Mouse (Mus musculus) hindbrain, embryonic 12.5 days (tissue): Measurements from ENCODE around the gene Ube2z. TPM values are rescaled to one million over a fixed set of nuclear protein-coding genes. Genes with fewer than 3 reads are reported as not detected.

Experiments
- ATAC-seq: fragments of 200-750 bp; cut with Nextera tagmentation; 2 replicates; pipeline ENCODE4 v1.8.0; 2017; ENCODE audit warnings: moderate TSS enrichment; ENCODE audit not compliant: low FRiP score
- H3K27ac ChIP-seq: fragments of 300-500 bp; sonication (generic); 2 replicates; pipeline ENCODE4 v1.5.1; 2016; ENCODE audit warnings: mild to moderate bottlenecking
- H3K27me3 ChIP-seq: fragments of 300-500 bp; sonication (generic); 2 replicates; pipeline ENCODE4 v1.6.1; 2016; ENCODE audit warnings: mild to moderate bottlenecking
- H3K36me3 ChIP-seq: fragments of 300-500 bp; sonication (generic); 2 replicates; pipeline ENCODE4 v1.6.1; 2016; ENCODE audit warnings: mild to moderate bottlenecking
- H3K4me1 ChIP-seq: fragments of 300-500 bp; sonication (generic); 2 replicates; pipeline ENCODE4 v1.6.1; 2016
- H3K4me2 ChIP-seq: fragments of 300-500 bp; sonication (generic); replicated peaks from 2 replicates; pipeline ENCODE4 v1.6.1; 2016; ENCODE audit warnings: mild to moderate bottlenecking
- H3K4me3 ChIP-seq: fragments of 300-500 bp; sonication (generic); 2 replicates; pipeline ENCODE4 v1.5.1; 2016; ENCODE audit warnings: mild to moderate bottlenecking
- H3K9ac ChIP-seq: fragments of 300-500 bp; sonication (generic); 2 replicates; pipeline ENCODE4 v1.6.1; 2016; ENCODE audit warnings: mild to moderate bottlenecking, moderate library complexity
- H3K9me3 ChIP-seq: fragments of 300-500 bp; sonication (generic); replicated peaks from 2 replicates; pipeline ENCODE4 v1.6.1; 2016; ENCODE audit warnings: mild to moderate bottlenecking
- WGBS: fragments of 180-500 bp; shearing (Covaris S2); methylation state at CpG from one replicate; pipeline ENCODE4 v1.1.7; 2016; 5-methylcytosine and 5-hydroxymethylcytosine counted together
- polyA plus RNA-seq: library from polyadenylated mRNA; unstranded; fragments of >200 nt; fragmentation: Nextera tagmentation; extraction: Ambion mirVana; gene quantifications from 2 replicates; pipeline ENCODE4 v1.2.1, GENCODE M21; 2016

Ube2z gene
- polyA plus RNA-seq, 1 experiment from 2014 or later: 43.4 TPM

DNA sequence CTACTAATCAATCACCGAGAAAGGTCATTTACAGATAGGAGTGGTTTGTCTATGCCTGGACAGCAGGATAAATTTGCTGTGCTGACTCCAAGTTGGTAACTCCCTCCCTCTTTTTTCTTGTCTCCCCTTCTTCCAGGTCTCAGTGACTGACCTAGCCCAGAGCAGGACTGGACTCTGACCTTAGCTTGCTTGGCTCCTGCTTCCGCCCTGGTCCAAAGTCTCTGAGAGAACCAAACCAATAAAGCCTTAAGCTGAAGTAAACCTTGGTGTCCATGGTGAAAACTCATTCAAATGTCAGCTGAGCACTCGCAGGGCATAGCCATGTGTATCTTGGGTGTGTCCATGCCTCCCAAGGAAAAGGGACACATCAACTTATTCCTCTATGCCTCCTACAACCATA is 34.6 kb downstream of the Ube2z start:
- no peak overlapping the region for H3K4me2 ChIP-seq
- H3K27ac ChIP-seq: no peak overlapping the region
- no peak overlapping the region for H3K4me3 ChIP-seq
- WGBS: 90% methylated on average over 3 of the region's 3 CpGs
- no peaks in the 10 kb centered on the region for H3K36me3 ChIP-seq
- peaks cover 9% of the 10 kb centered on the region for H3K4me1 ChIP-seq
- ATAC-seq: no peak
- peaks cover 17% of the 10 kb centered on the region for H3K27me3 ChIP-seq
- no peaks in the 10 kb centered on the region for H3K9me3 ChIP-seq
- no peak overlapping the region for H3K9ac ChIP-seq

DNA sequence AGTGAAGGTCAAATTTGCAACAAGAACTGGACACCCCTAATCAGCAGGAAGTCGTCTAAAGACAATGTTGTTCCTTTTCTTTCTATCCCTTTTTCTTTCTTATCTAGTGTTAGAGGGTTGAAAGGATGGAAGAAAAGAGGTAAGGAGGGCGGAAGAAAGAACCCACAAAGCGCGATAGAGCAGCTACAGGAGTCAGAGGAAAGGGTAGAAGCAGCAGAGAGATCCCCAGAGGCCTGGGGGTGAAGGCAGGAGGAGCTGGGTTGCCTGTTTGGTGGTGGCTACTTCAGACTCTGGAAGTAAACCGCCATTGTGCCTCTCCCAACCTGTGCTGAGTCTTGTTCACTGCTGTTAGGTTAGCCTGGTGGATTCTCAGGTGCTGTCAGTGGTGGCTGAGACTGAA is 37.1 kb downstream of the Ube2z start:
- Histone ChIP-seq H3K27ac (no peak overlapping the region), H3K4me1 (no peaks in the 10 kb centered on the region), H3K4me3 (no peak overlapping the region), H3K4me2 (no peak overlapping the region), H3K9me3 (no peaks in the 10 kb centered on the region), H3K36me3 (no peaks in the 10 kb centered on the region), H3K27me3 (peaks cover 21% of the 10 kb centered on the region), H3K9ac (no peak overlapping the region)
- 54% methylated on average over 5 of the region's 5 CpGs for WGBS
- no peak for ATAC-seq

DNA sequence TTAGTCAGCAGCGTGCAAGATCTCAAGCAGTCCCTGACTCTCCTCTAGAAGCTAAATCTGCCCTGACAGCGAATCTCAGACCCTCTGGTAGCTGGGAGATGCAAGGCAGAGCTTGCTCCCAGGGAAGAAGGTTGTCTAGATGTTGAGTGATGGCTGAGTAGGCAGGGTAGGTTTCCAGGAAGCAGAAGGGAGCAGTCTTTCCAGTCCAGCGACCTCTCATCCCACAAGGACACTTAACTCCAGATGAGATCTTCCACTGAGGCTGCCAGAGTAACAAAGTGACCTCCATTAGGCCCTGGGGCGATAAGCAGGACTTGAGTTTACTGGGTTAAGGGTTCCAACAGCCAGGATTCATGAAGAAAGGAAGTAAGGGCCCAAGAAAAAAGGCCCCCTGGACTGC is 44.6 kb downstream of the Ube2z start:
- H3K27ac ChIP-seq: no peak overlapping the region
- H3K27me3 ChIP-seq: peaks cover 4% of the 10 kb centered on the region
- no peaks in the 10 kb centered on the region for H3K4me1 ChIP-seq
- H3K36me3 ChIP-seq: no peaks in the 10 kb centered on the region
- H3K9me3 ChIP-seq: no peaks in the 10 kb centered on the region
- no peak overlapping the region for H3K4me3 ChIP-seq
- no peak overlapping the region for H3K4me2 ChIP-seq
- no peak for ATAC-seq
- H3K9ac ChIP-seq: no peak overlapping the region
- WGBS: 69% methylated on average over 4 of the region's 4 CpGs

DNA sequence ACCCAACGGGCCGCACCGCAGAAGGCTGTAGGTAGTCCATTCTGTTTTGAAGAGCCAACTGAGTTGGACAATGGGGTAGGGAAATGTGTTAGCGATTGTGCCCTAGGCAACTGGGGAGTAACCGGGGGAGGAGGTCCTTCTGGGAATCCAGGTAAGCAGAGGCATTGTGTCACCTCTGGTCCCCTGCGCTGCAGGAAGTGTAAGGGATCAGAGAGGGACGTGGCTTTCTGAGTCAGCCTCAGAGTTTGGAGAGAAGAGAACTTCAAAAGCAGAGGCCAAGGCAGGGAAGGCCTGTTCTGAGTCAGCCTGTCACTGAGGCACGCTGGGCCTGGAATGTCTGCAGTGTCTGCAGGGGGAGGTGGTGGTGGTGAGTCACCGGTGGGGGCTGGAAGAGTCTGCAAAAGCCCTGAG is 47.2 kb downstream of the Ube2z start:
- H3K9ac ChIP-seq: no peak overlapping the region
- WGBS: 10% methylated on average over 9 of the region's 9 CpGs
- H3K27me3 ChIP-seq: no peaks in the 10 kb centered on the region; the same call in 1 of the 2 replicates
- no peaks in the 10 kb centered on the region for H3K9me3 ChIP-seq
- H3K36me3 ChIP-seq: no peaks in the 10 kb centered on the region
- H3K4me1 ChIP-seq: 0 out of 2 replicates have a peak, but pooled peaks cover under 1% of the 10 kb centered on the region
- ATAC-seq: no peak
- no peak overlapping the region for H3K27ac ChIP-seq
- H3K4me2 ChIP-seq: no peak overlapping the region
- no peak overlapping the region for H3K4me3 ChIP-seq

DNA sequence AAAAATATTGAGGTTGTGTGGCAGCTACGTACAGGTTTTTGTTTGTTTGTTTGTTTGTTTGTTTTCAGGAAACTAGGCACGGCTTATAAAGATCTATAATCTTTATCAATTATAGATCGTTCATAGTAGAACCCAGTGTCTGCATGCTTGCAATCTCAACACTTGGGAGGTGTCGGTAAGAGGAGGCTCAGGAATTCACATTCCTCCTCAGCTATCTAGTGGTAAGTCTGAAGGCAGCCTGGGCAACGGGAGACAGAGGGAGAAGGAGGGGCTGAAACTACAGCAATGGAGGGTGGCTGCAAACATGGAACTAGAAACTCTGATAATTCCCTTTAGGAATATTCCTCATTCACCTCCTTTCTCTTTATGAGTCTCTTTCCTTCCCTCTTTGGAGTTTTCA is 49.8 kb downstream of the Ube2z start:
- Histone ChIP-seq H3K4me3 (no peak overlapping the region), H3K4me1 (0 out of 2 replicates have a peak, but pooled peaks cover 4% of the 10 kb centered on the region), H3K9me3 (no peaks in the 10 kb centered on the region), H3K27me3 (no peaks in the 10 kb centered on the region; the same call in 1 of the 2 replicates), H3K9ac (no peak overlapping the region), H3K27ac (no peak overlapping the region), H3K4me2 (no peak overlapping the region), H3K36me3 (no peaks in the 10 kb centered on the region)
- ATAC-seq: no peak
- WGBS: 48% methylated on average over 5 of the region's 5 CpGs

DNA sequence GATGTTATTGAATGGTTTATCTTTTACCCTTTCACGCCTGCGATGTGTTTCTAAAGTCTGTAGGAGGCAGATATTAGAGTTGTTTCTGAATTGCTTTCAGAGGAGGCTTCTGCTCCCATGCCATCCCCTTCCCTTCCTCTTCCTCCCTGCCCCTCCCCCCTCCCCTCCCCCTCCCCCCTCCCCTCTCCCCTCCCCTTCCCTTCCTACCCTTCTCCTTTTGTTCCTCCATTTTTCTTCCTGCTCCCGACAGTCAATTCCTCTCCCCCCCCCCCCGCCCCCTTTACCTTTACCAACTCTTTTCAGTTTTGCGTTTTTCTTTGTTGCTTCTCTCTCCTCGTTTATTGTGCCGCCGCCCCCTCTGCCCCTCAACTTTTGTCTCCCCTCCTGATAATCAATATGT is 53.2 kb downstream of the Ube2z start:
- Histone ChIP-seq H3K9me3 (no peaks in the 10 kb centered on the region), H3K4me3 (no peak overlapping the region), H3K9ac (no peak overlapping the region), H3K4me1 (0 out of 2 replicates have a peak, but pooled peaks cover 4% of the 10 kb centered on the region), H3K27ac (no peak overlapping the region), H3K36me3 (no peaks in the 10 kb centered on the region), H3K27me3 (no peaks in the 10 kb centered on the region; the same call in 1 of the 2 replicates), H3K4me2 (peak overlapping the region; percentile 39)
- 1% methylated on average over 5 of the region's 8 CpGs for WGBS
- ATAC-seq: no peak

DNA sequence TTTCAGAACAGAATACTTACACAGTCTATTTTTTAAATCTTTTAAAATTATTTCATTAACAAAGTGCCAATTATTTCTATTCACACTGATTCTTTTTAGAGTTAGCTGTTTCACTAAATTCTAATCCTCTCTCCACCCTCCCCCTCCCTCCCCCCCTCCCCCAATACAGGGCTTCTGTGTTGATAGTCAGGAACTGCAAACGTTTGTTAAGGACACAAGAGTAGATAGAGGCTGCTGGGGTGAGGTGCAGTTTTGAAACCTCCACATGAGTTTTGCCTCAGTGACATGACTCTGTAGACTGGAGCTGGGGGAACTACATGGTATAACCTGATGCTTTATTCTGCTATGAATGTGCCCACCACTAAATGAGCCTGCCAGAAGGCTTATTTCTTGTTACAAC is 56.4 kb downstream of the Ube2z start:
- no peak overlapping the region for H3K4me3 ChIP-seq
- no peak for ATAC-seq
- H3K9me3 ChIP-seq: no peaks in the 10 kb centered on the region
- H3K27ac ChIP-seq: no peak overlapping the region
- no peak overlapping the region for H3K4me2 ChIP-seq
- 0 out of 2 replicates have a peak, but pooled peaks cover 4% of the 10 kb centered on the region for H3K4me1 ChIP-seq
- H3K27me3 ChIP-seq: no peaks in the 10 kb centered on the region
- H3K9ac ChIP-seq: no peak overlapping the region
- 0% methylated on average over 1 of the region's 1 CpGs for WGBS
- no peaks in the 10 kb centered on the region for H3K36me3 ChIP-seq

DNA sequence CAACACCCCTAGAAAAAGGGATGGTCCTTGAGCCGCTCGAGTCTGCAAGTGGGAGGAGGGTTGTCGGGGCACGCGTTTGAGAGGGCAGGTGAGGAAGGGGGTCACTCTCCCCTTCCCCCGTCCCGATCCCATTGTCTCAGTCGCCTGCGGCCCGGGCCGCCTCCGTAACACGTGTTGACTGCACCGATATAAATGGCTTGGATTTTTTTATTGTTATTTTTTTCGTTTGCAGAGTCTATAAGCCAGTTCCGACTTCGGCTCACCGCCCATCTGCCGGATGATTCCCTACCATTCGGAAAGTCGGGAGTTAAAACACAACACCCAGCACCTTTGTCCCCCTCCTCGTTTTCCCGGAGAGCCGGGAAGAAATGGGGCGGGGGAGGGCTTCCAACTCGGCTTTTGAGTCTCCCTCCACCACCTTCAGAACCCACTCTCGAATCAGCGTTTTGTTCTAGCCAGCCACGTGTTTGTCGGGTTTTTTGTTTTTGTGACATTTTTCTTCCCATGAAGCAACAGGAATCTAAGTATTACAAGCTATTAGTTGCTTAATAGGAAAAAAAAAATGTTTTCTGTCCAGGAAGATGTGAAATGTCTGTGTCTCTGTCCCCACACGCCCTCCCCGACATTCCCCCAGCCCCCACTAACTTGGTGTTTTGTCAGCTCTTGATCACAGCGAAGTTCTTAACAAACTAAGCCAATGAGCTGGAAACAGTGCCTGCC is 57.5 kb downstream of the Ube2z start:
- H3K9me3 ChIP-seq: no peaks in the 10 kb centered on the region
- H3K4me1 ChIP-seq: peaks cover 9% of the 10 kb centered on the region
- H3K27me3 ChIP-seq: no peaks in the 10 kb centered on the region
- H3K4me3 ChIP-seq: peak overlapping the region; percentile 92
- no peaks in the 10 kb centered on the region for H3K36me3 ChIP-seq
- H3K27ac ChIP-seq: peak overlapping the region; percentile 98
- WGBS: under 1% methylated on average over 32 of the region's 33 CpGs
- ATAC-seq: no peak; the same call in 1 of the 2 replicates
- peak overlapping the region; percentile 94 for H3K9ac ChIP-seq
- H3K4me2 ChIP-seq: peak overlapping the region; percentile 73

DNA sequence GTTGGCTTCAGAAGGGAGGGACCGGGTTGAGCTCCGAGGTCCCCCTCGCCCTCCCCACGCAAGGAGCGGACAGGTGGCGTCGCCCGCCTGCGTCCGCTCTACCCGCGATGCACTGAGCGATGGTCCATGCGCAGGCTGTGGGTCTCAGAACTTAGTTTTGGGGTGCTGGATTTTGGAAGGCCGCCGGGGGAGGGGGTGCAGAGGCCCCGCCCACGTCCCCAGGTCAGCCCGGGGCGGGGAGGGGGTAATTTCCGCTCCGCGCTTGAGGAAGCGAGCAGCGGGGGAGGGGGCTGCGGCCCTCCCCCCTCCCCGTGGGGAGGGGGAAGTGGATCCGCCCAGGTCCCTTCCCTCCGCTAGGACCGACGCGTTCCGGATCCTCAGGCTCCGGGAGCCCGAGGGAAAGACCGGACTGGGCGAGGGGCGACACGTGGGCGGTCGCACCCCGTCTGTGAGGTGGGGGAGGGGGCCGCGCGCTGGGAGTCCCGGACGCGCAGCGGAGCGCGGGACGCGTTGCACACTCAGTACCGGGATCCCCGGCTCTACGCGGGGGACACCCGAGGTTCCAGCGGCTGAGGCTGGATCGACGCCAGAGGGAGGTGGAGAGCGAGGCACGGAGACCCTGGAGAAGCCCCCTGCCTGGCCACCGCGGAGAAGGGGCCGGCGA is 58.2 kb downstream of the Ube2z start:
- peak; percentile 85 for ATAC-seq
- Histone ChIP-seq H3K27me3 (no peaks in the 10 kb centered on the region), H3K4me2 (peak overlapping the region; percentile 73), H3K4me1 (peaks cover 16% of the 10 kb centered on the region), H3K9me3 (no peaks in the 10 kb centered on the region), H3K27ac (peak overlapping the region; percentile 98), H3K4me3 (peak overlapping the region; percentile 92), H3K36me3 (no peaks in the 10 kb centered on the region), H3K9ac (peak overlapping the region; percentile 94)
- WGBS: under 1% methylated on average over 64 of the region's 67 CpGs

DNA sequence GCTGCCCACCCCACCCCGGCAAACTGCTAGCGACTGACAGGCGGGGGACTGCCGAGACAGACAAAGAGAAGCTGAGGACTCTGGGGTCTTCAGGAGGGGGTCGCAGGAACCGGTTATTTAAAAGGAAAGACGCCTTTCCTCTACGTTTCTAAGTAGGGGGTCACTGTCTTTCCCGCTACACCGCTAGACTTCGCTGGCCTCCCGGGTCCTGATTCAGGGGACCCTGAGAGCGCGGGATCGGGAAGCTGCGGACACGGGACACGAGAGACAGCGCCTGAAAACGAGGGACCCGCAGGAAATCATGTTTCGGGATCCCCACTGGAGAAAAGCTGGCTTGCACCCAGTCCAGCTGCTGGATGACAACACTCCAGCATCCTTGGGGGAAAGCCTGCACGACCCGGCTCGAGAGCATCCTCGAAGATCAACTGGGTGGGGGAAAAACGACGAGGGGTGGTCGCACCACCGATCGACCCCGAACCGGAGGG is 58.8 kb downstream of the Ube2z start:
- Histone ChIP-seq H3K4me3 (peak overlapping the region; percentile 92), H3K9me3 (no peaks in the 10 kb centered on the region), H3K36me3 (no peaks in the 10 kb centered on the region), H3K4me1 (peaks cover 21% of the 10 kb centered on the region), H3K4me2 (peak overlapping the region; percentile 73), H3K9ac (peak overlapping the region; percentile 94), H3K27me3 (no peaks in the 10 kb centered on the region), H3K27ac (peak overlapping the region; percentile 98)
- under 1% methylated on average over 33 of the region's 33 CpGs for WGBS
- peak; percentile 42; the same call in 1 of the 2 replicates for ATAC-seq

DNA sequence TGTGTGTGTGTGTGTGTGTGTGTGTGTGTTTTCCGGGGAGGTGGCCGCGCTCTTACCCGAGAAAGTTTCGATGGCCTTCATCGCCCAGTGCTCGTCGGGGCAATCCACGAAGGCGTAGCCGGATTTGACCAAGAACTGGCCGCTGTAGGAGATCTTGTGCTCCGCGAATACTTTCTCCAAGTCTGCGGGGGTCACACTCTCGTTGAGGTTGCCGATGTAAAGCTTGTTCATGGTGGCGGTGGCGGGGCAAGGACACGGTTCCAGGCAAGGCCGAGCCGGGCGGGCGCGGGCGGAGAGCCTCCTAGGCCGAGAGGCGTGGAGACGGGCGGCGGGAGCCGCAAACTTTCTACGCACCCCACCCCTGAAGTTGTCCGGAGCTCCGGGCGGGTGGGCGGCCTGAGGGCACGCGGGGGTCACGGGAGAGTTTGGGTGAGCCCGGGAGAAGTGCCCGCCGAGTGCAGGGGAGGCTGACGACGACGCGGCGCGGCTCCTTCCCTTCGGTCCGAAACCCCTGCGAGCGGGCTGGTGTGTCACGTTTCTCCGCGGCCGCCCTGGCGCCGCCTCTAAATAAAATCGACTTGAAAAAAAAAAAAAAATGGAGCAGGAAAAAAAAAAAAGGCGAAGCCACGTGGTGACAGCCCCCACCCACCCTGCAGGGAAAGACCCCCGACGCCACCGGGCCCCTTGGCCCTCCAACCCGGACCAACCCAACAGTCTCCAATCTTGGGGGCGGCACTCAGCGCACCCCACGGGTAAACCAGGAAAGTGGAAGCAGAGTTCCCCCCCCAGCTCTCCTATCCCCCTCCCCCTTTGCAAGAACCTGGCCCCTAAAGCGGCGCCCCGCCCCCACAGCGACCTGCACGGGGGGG is 59.6 kb downstream of the Ube2z start, which contains the start of gene Igf2bp1:
Gene Igf2bp1 (minus strand): TSS at position 538 of the 869 bp plus-strand sequence.
- H3K36me3 ChIP-seq: no peaks in the 10 kb centered on the region
- H3K27ac ChIP-seq: peak within 1 kb of the TSS; percentile 98
- H3K4me1 ChIP-seq: peaks cover 26% of the 10 kb centered on the region
- H3K9ac ChIP-seq: peak within 1 kb of the TSS; percentile 94
- peak; percentile 57; the same call in 1 of the 2 replicates for ATAC-seq
- WGBS: under 1% methylated on average over 63 of the region's 74 CpGs
- H3K27me3 ChIP-seq: no peaks in the 10 kb centered on the region
- peak within 1 kb of the TSS; percentile 92 for H3K4me3 ChIP-seq
- H3K9me3 ChIP-seq: no peaks in the 10 kb centered on the region
- H3K4me2 ChIP-seq: peak within 1 kb of the TSS; percentile 73
